Mouse (Mus musculus) ovary, adult 18-20 months (tissue): ENCODE data around the gene Tulp4.
"Not testable (repeated sequence)": the region's sequence is repeated elsewhere in the genome, so short reads cannot be mapped to it uniquely, and the experiment has no call there.

Experiments used
- DNase-seq: peaks from one replicate; pipeline ENCODE4 v3.0.0; 2022; ENCODE audit warnings: low spot score, mixed read lengths

Gene Tulp4

GRCm38 (mm10) chr17:6279772-6280171 lies 173.5 kb downstream of the Tulp4 start:
- DNase-seq, result not testable (repeated sequence)

- not testable (repeated sequence) for DNase-seq
These were observed 174.3 kb downstream of the Tulp4 start for GRCm38 (mm10) chr17:6280513-6280912.

- DNase-seq, result not testable (repeated sequence)
These were observed 176.9 kb downstream of the Tulp4 start for GRCm38 (mm10) chr17:6283137-6283536.

GRCm38 (mm10) chr17:6286169-6286568 lies 179.9 kb downstream of the Tulp4 start:
- not testable (repeated sequence) for DNase-seq

GRCm38 (mm10) chr17:6289045-6289444 lies 182.8 kb downstream of the Tulp4 start:
- not testable (repeated sequence) for DNase-seq

GRCm38 (mm10) chr17:6293882-6294281 lies 187.6 kb downstream of the Tulp4 start:
- not testable (repeated sequence) for DNase-seq

- DNase-seq, result not testable (repeated sequence)
These were observed 191.0 kb downstream of the Tulp4 start for GRCm38 (mm10) chr17:6297060-6297795.

- DNase-seq, result not testable (repeated sequence)
These were observed 194.1 kb downstream of the Tulp4 start for GRCm38 (mm10) chr17:6300190-6300863.
